Mouse (Mus musculus) Muller cell, postnatal 12 days (primary cell): ENCODE data around the gene Grap.
A peak's percentile ranks its signal among the peaks of the same experiment; 100 is the strongest.

ENCODE experiments used
- DNase-seq: peaks from one replicate; pipeline ENCODE4 v3.0.0-alpha.2; 2015; ENCODE audit errors: inconsistent ontology term

Grap gene

GRCm38 (mm10) chr11:61720636-61721035, 67.6 kb downstream of the Grap start, which contains the start of gene Slc5a10:
Gene Slc5a10, minus strand, starts transcription at chr11:61720826.
- no peak for DNase-seq

GRCm38 (mm10) chr11:61722077-61722476, 69.0 kb downstream of the Grap start:
- DNase-seq, result peak; percentile 42
